Mouse (Mus musculus) spleen, adult 2 months (tissue): ENCODE results near the gene Prr18. TPM values are rescaled to one million over a fixed set of nuclear protein-coding genes. Genes with fewer than 3 reads are reported as not detected.

ENCODE experiments used
- DNase-seq, 2 experiments: peaks; one replicate each; pipeline versions ENCODE4 v3.0.0 to v3.0.0-alpha.2; 2012 to 2021; ENCODE audit warnings: low spot score in 2 of 2, low read depth in 1 of 2
- H3K27ac ChIP-seq: fragments of 200-500 bp; 2 replicates; pipeline ENCODE4 v1.5.1; 2012; ENCODE audit warnings: low read length, inconsistent platforms; ENCODE audit not compliant: insufficient read depth
- H3K27me3 ChIP-seq: fragments of 200-500 bp; 2 replicates; pipeline ENCODE4 v1.6.1; 2012; ENCODE audit warnings: mild to moderate bottlenecking, moderate library complexity, low read length, inconsistent platforms; ENCODE audit not compliant: control insufficient read depth, insufficient read depth
- H3K36me3 ChIP-seq: fragments of 200-500 bp; 2 replicates; pipeline ENCODE4 v1.6.1; 2012; ENCODE audit warnings: mild to moderate bottlenecking, low read length, inconsistent platforms; ENCODE audit not compliant: control insufficient read depth, insufficient read depth
- H3K4me1 ChIP-seq: fragments of 200-500 bp; 2 replicates; pipeline ENCODE4 v1.6.1; 2011; ENCODE audit warnings: inconsistent platforms; ENCODE audit not compliant: control insufficient read depth, insufficient read depth, insufficient read length
- H3K4me3 ChIP-seq: fragments of 200-500 bp; 2 replicates; pipeline ENCODE4 v1.5.1; 2011; ENCODE audit warnings: mild to moderate bottlenecking, inconsistent platforms; ENCODE audit not compliant: insufficient read depth, insufficient read length; ENCODE audit errors: extremely low read depth
- CTCF ChIP-seq: fragments of 200-500 bp; IDR thresholded peaks from 2 replicates; pipeline ENCODE4 v1.5.1; 2011; ENCODE audit warnings: mild to moderate bottlenecking, inconsistent platforms; ENCODE audit not compliant: insufficient read depth, insufficient read length, insufficient replicate concordance; ENCODE audit errors: extremely low read depth
- POLR2A ChIP-seq: fragments of 200-500 bp; IDR thresholded peaks from 2 replicates; pipeline ENCODE4 v1.6.1; 2011; ENCODE audit warnings: low read depth, low read length, inconsistent platforms
- WGBS: fragments of 180-500 bp; shearing (Covaris S2); methylation state at CpG from one replicate; pipeline ENCODE4 v1.1.7; 2018; 5-methylcytosine and 5-hydroxymethylcytosine counted together
- polyA plus RNA-seq: library from polyadenylated mRNA; depleted of rRNA; stranded (reverse); fragments of >200 nt; gene quantifications from 2 replicates; pipeline ENCODE4 v1.2.3, GENCODE M21; 2012; rRNA removed

Gene Prr18
- polyA plus RNA-seq, 1 experiment = 0.28 TPM

DNA sequence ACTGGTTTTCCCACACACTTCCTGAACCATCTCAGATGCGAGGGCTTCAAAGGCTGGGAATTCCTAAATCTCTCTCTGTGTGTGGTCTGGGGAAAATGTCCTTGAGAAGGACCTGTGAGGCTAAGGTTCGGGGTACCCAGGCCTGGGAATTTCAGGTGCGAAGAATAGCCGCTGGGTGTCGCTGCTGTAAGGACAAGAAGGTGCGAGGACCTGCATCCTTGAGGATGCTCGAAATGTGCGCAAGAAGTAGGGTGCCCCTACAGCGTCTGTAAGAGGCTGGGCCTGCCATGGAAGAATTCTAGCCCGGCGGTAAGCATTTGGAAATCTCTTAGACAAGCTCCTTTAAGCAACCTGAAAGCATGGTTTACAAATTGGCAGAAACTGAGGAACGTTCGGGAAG is 51.2 kb downstream of the Prr18 start:
- H3K27me3 ChIP-seq = no peaks in the 10 kb centered on the region; the same call in 1 of the 2 replicates
- peak; percentile 44; the same call in 1 of the 2 replicates for TF ChIP-seq CTCF
- TF ChIP-seq POLR2A = no peak
- WGBS = 6% methylated on average over 13 of the region's 13 CpGs
- no peak overlapping the region for H3K4me3 ChIP-seq
- H3K4me1 ChIP-seq = peaks cover 4% of the 10 kb centered on the region; the same call in 1 of the 2 replicates
- DNase-seq = peak in 1 of 2 experiments; percentile 30
- H3K27ac ChIP-seq = no peak overlapping the region
- no peaks in the 10 kb centered on the region for H3K36me3 ChIP-seq

DNA sequence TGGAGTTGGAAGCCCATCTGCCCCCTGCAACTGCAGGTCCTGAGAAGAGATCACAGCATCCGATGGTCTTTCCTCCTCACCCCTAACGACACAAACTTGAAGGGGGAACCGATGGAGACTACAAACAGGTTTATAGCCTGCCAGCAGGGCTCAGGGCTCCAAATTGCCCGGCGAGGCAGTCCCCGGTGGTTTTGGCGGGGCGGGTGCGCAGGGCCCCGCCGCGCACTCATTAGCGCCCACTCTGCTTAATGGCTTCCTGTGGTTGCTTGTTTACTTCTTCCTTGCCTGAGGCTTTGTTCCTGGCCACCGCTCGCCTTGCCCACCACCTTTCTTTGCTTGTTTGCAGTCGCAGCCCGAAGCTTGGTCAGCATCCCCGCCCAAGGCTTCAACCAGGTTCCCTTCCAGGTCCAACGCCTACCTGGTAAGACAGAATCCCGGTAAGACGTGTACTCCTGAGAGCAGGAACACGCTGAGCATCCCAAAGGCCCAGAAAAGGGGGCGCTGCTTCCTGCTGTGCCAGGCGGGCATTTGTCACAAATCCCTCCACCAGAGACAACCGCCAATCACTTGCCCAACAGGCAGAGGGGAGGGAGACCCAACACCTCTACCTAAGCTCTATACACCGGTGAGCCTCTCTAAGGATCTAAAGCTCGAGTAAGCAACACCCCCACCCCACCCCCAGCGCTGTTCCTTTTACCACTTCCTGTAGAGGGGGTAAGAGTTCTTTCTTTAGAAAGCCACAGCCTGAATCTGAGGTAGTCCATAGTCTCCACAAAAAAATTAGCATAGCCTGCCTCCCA is 51.9 kb downstream of the Prr18 start:
- no peak for TF ChIP-seq CTCF
- no peak for TF ChIP-seq POLR2A
- Histone ChIP-seq H3K4me3 (peak overlapping the region; percentile 40; the same call in 1 of the 2 replicates), H3K27me3 (no peaks in the 10 kb centered on the region; the same call in 1 of the 2 replicates), H3K36me3 (no peaks in the 10 kb centered on the region), H3K27ac (no peak overlapping the region), H3K4me1 (peaks cover 4% of the 10 kb centered on the region; the same call in 1 of the 2 replicates)
- DNase-seq = peak in 1 of 2 experiments; percentile 19
- WGBS = 3% methylated on average over 28 of the region's 28 CpGs

DNA sequence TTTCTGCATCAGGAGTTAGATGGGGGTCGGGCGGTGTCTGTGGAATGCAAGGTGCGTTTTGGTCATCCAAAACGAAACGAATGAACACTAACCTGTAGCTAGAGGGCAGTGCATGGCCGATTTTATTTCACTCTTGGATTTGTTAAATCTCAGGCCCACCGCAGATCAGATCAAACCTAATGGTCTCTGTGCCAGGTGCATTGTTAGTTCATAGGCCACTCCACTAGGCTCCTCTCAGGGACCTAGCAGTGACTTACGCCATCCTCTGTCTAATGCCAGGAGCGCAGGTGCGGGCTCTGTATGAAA is 52.5 kb downstream of the Prr18 start:
- peaks cover 4% of the 10 kb centered on the region; the same call in 1 of the 2 replicates for H3K4me1 ChIP-seq
- no peaks in the 10 kb centered on the region for H3K36me3 ChIP-seq
- H3K4me3 ChIP-seq = no peak overlapping the region
- 14% methylated on average over 10 of the region's 10 CpGs for WGBS
- no peaks in the 10 kb centered on the region; the same call in 1 of the 2 replicates for H3K27me3 ChIP-seq
- TF ChIP-seq POLR2A (no peak), CTCF (no peak)
- DNase-seq = no peak
- no peak overlapping the region for H3K27ac ChIP-seq

DNA sequence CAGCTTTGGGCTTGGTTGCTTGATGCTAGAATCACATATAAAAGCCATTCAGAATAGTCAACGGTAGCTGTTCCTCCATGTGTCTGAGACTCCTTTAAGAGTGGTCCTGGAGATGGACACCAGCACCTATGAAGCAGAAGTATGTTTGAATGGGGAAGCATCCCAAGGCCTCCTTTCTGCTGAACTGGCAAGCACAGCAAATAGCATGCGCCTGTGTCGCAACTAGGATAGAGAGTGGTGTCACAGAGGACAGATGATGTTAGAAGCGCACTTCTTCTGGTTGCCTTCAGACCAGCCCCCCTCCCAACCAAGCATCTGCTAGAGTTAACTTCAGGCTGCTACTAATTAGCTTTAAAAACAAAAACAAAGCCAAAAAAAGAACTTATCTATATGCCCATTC is 53.2 kb downstream of the Prr18 start:
- 82% methylated on average over 4 of the region's 4 CpGs for whole genome bisulfite sequencing
- Histone ChIP-seq H3K27ac (no peak overlapping the region), H3K27me3 (no peaks in the 10 kb centered on the region; the same call in 1 of the 2 replicates), H3K36me3 (no peaks in the 10 kb centered on the region), H3K4me1 (peaks cover 4% of the 10 kb centered on the region; the same call in 1 of the 2 replicates), H3K4me3 (no peak overlapping the region)
- TF ChIP-seq CTCF = no peak
- TF ChIP-seq POLR2A = no peak
- no peak for DNase-seq

Other genes with a start within 250 kb of the Prr18 start
- gene Gm49673, start 189.7 kb upstream of the Prr18 start, polyA plus RNA-seq = 3.0 and 5.2 TPM in 2 replicates
- gene Rnaset2a, start 189.4 kb upstream of the Prr18 start, polyA plus RNA-seq = 31.2 and 48.4 TPM in 2 replicates
- gene Fgfr1op, start 172.0 kb upstream of the Prr18 start, polyA plus RNA-seq = 1.9 and 2.2 TPM in 2 replicates
- 43.7 and 44.4 TPM in 2 replicates for gene Ccr6, start 101.4 kb upstream of the Prr18 start, polyA plus RNA-seq
- gene Mpc1, start 54.6 kb upstream of the Prr18 start, polyA plus RNA-seq = 24.5 and 25.6 TPM in 2 replicates
- 61.4 and 81.8 TPM in 2 replicates for gene Sft2d1, start 26.4 kb upstream of the Prr18 start, polyA plus RNA-seq
- gene T2, start 18.5 kb downstream of the Prr18 start, polyA plus RNA-seq = not detected in 2 replicates
- gene T, start 97.0 kb downstream of the Prr18 start, polyA plus RNA-seq = not detected in 2 replicates
- gene Pde10a, start 187.9 kb downstream of the Prr18 start, polyA plus RNA-seq = 1.5 and 3.2 TPM in 2 replicates
- not detected in 2 replicates for gene Gm17087, start 229.5 kb downstream of the Prr18 start, polyA plus RNA-seq